Mouse (Mus musculus): ENCODE results near the gene Epb41.
A peak's percentile ranks its signal among the peaks of the same experiment; 100 is the strongest.

- TF ChIP-seq EP300 (IDR thresholded peaks at IDR 0.05; ENCODE audit: low read depth) (no peak), CTCF (IDR thresholded peaks at IDR 0.05; ENCODE audit: low read depth) (0 out of 2 replicates have a peak, but pooled peaks have one; percentile 2)
These were observed 675 bp upstream of the Epb41 start for GRCm38 (mm10) chr4:132075796-132076195.
